Mouse (Mus musculus): ENCODE measurements around the gene Kif22. TPM values are rescaled to one million over a fixed set of nuclear protein-coding genes. Genes with fewer than 3 reads are reported as not detected.
A peak's percentile ranks its signal among the peaks of the same experiment; 100 is the strongest.
"Not testable (repeated sequence)": the region's sequence is repeated elsewhere in the genome, so short reads cannot be mapped to it uniquely, and the experiment has no call there.

Kif22 gene
- polyA plus RNA-seq, 1 experiment = 75.4 TPM

- no peak overlapping the region for H3ac ChIP-seq (ENCODE audit: control insufficient read depth, insufficient read length, low read depth)
- H3K79me2 ChIP-seq (ENCODE audit: control insufficient read depth, insufficient read depth) = peaks cover 19% of the 10 kb centered on the region
- peaks cover 12% of the 10 kb centered on the region for H3K79me3 ChIP-seq (ENCODE audit: low read depth)
- H3K27me3 ChIP-seq (ENCODE audit: control insufficient read depth, insufficient read depth, insufficient read length) = no peaks in the 10 kb centered on the region
- peaks cover 8% of the 10 kb centered on the region for H3K36me3 ChIP-seq (ENCODE audit: control insufficient read depth, insufficient read depth)
- no peak for TF ChIP-seq MYOD1 (IDR thresholded peaks at IDR 0.05; ENCODE audit: control insufficient read depth, insufficient read length, low read depth)
- TF ChIP-seq MAX (IDR thresholded peaks at IDR 0.05) = no peak
- TF ChIP-seq CEBPB (IDR thresholded peaks at IDR 0.05; ENCODE audit: low read depth) = no peak
- H3K4me3 ChIP-seq (ENCODE audit: insufficient read depth, poor library complexity, severe bottlenecking) = no peak overlapping the region
Measured at GRCm38 (mm10) chr7:127088083-127088482, 45.8 kb upstream of the Kif22 start.

- H3K4me3 ChIP-seq (ENCODE audit: insufficient read depth, poor library complexity, severe bottlenecking); H3K36me3 ChIP-seq (ENCODE audit: control insufficient read depth, insufficient read depth); H3ac ChIP-seq (ENCODE audit: control insufficient read depth, insufficient read length, low read depth); H3K79me3 ChIP-seq (ENCODE audit: low read depth); H3K27me3 ChIP-seq (ENCODE audit: control insufficient read depth, insufficient read depth, insufficient read length): not testable (repeated sequence)
- peaks cover 13% of the 10 kb centered on the region for H3K79me2 ChIP-seq (ENCODE audit: control insufficient read depth, insufficient read depth)
Measured at GRCm38 (mm10) chr7:127087278-127088010, 45.2 kb upstream of the Kif22 start, which contains the start of gene Zg16. TSS of gene Zg16 (minus strand) at chr7:127087328.

- H3K79me2 ChIP-seq (ENCODE audit: control insufficient read depth, insufficient read depth); H3K79me3 ChIP-seq (ENCODE audit: low read depth); H3K36me3 ChIP-seq (ENCODE audit: control insufficient read depth, insufficient read depth); H3K4me3 ChIP-seq (ENCODE audit: insufficient read depth, poor library complexity, severe bottlenecking); H3K27me3 ChIP-seq (ENCODE audit: control insufficient read depth, insufficient read depth, insufficient read length); H3ac ChIP-seq (ENCODE audit: control insufficient read depth, insufficient read length, low read depth): not testable (repeated sequence)
Measured at GRCm38 (mm10) chr7:127085751-127086150, 43.5 kb upstream of the Kif22 start.

GRCm38 (mm10) chr7:127084794-127085193, 42.5 kb upstream of the Kif22 start:
- Histone ChIP-seq H3ac (ENCODE audit: control insufficient read depth, insufficient read length, low read depth) (no peak overlapping the region), H3K36me3 (ENCODE audit: control insufficient read depth, insufficient read depth) (no peaks in the 10 kb centered on the region), H3K27me3 (ENCODE audit: control insufficient read depth, insufficient read depth, insufficient read length) (no peaks in the 10 kb centered on the region), H3K79me3 (ENCODE audit: low read depth) (no peaks in the 10 kb centered on the region), H3K4me3 (ENCODE audit: insufficient read depth, poor library complexity, severe bottlenecking) (no peak overlapping the region), H3K79me2 (ENCODE audit: control insufficient read depth, insufficient read depth) (no peaks in the 10 kb centered on the region)
- TF ChIP-seq FOSL1 (IDR thresholded peaks at IDR 0.05; ENCODE audit: insufficient read depth, low read length, poor library complexity, severe bottlenecking) = no peak
- TF ChIP-seq CTCF (IDR thresholded peaks at IDR 0.05; ENCODE audit: control insufficient read depth, insufficient read depth, insufficient read length) = no peak
- TF ChIP-seq USF1 (IDR thresholded peaks at IDR 0.05; ENCODE audit: low read depth) = no peak
- TF ChIP-seq CEBPB (IDR thresholded peaks at IDR 0.05; ENCODE audit: low read depth) = no peak
- TF ChIP-seq MYOD1 (IDR thresholded peaks at IDR 0.05; ENCODE audit: control insufficient read depth, insufficient read length, low read depth) = no peak

GRCm38 (mm10) chr7:127083689-127084088, 41.4 kb upstream of the Kif22 start:
- Histone ChIP-seq H3K36me3 (ENCODE audit: control insufficient read depth, insufficient read depth) (no peaks in the 10 kb centered on the region), H3K79me2 (ENCODE audit: control insufficient read depth, insufficient read depth) (no peaks in the 10 kb centered on the region), H3ac (ENCODE audit: control insufficient read depth, insufficient read length, low read depth) (no peak overlapping the region), H3K79me3 (ENCODE audit: low read depth) (no peaks in the 10 kb centered on the region), H3K27me3 (ENCODE audit: control insufficient read depth, insufficient read depth, insufficient read length) (no peaks in the 10 kb centered on the region), H3K4me3 (ENCODE audit: insufficient read depth, poor library complexity, severe bottlenecking) (no peak overlapping the region)
- no peak for TF ChIP-seq FOSL1 (IDR thresholded peaks at IDR 0.05; ENCODE audit: insufficient read depth, low read length, poor library complexity, severe bottlenecking)
- TF ChIP-seq CEBPB (IDR thresholded peaks at IDR 0.05; ENCODE audit: low read depth) = no peak
- TF ChIP-seq USF1 (IDR thresholded peaks at IDR 0.05; ENCODE audit: low read depth) = no peak
- no peak for TF ChIP-seq MYOG (IDR thresholded peaks at IDR 0.05; ENCODE audit: control insufficient read depth, extremely low read depth, insufficient read length)
- TF ChIP-seq CTCF (IDR thresholded peaks at IDR 0.05; ENCODE audit: control insufficient read depth, insufficient read depth, insufficient read length) = no peak

- no peaks in the 10 kb centered on the region for H3K36me3 ChIP-seq (ENCODE audit: control insufficient read depth, insufficient read depth)
- H3K79me2 ChIP-seq (ENCODE audit: control insufficient read depth, insufficient read depth) = no peaks in the 10 kb centered on the region
- no peaks in the 10 kb centered on the region for H3K79me3 ChIP-seq (ENCODE audit: low read depth)
- H3ac ChIP-seq (ENCODE audit: control insufficient read depth, insufficient read length, low read depth) = no peak overlapping the region
- TF ChIP-seq MYOG (IDR thresholded peaks at IDR 0.05; ENCODE audit: control insufficient read depth, extremely low read depth, insufficient read length) (no peak), FOSL1 (IDR thresholded peaks at IDR 0.05; ENCODE audit: insufficient read depth, low read length, poor library complexity, severe bottlenecking) (no peak), CEBPB (IDR thresholded peaks at IDR 0.05; ENCODE audit: low read depth) (no peak), CTCF (IDR thresholded peaks at IDR 0.05; ENCODE audit: control insufficient read depth, insufficient read depth, insufficient read length) (no peak)
- no peaks in the 10 kb centered on the region for H3K27me3 ChIP-seq (ENCODE audit: control insufficient read depth, insufficient read depth, insufficient read length)
- no peak overlapping the region for H3K4me3 ChIP-seq (ENCODE audit: insufficient read depth, poor library complexity, severe bottlenecking)
Measured at GRCm38 (mm10) chr7:127082995-127083394, 40.7 kb upstream of the Kif22 start.

- H3K36me3 ChIP-seq (ENCODE audit: control insufficient read depth, insufficient read depth) = no peaks in the 10 kb centered on the region
- TF ChIP-seq MYOG (IDR thresholded peaks at IDR 0.05; ENCODE audit: control insufficient read depth, extremely low read depth, insufficient read length) = no peak
- TF ChIP-seq CEBPB (IDR thresholded peaks at IDR 0.05; ENCODE audit: low read depth) = no peak
- peak; percentile 17 for TF ChIP-seq MYOD1 (IDR thresholded peaks at IDR 0.05; ENCODE audit: control insufficient read depth, insufficient read length, low read depth)
- no peak overlapping the region for H3K4me3 ChIP-seq (ENCODE audit: insufficient read depth, poor library complexity, severe bottlenecking)
- H3ac ChIP-seq (ENCODE audit: control insufficient read depth, insufficient read length, low read depth) = no peak overlapping the region
- H3K27me3 ChIP-seq (ENCODE audit: control insufficient read depth, insufficient read depth, insufficient read length) = no peaks in the 10 kb centered on the region
- no peaks in the 10 kb centered on the region for H3K79me3 ChIP-seq (ENCODE audit: low read depth)
- H3K79me2 ChIP-seq (ENCODE audit: control insufficient read depth, insufficient read depth) = no peaks in the 10 kb centered on the region
Measured at GRCm38 (mm10) chr7:127082271-127082670, 40.0 kb upstream of the Kif22 start.
